Mouse (Mus musculus) midbrain, embryonic 15.5 days (tissue): Measurements from ENCODE around the gene Wnk4. TPM values are rescaled to one million over a fixed set of nuclear protein-coding genes. Genes with fewer than 3 reads are reported as not detected.

ENCODE experiments used
- ATAC-seq: fragments of 200-750 bp; cut with Nextera tagmentation; replicated peaks from 2 replicates; pipeline ENCODE4 v1.8.0; 2017; ENCODE audit warnings: moderate TSS enrichment
- H3K27ac ChIP-seq: fragments of 300-500 bp; sonication (generic); 2 replicates; pipeline ENCODE4 v1.5.1; 2015; ENCODE audit warnings: mild to moderate bottlenecking, inconsistent platforms
- H3K27me3 ChIP-seq: fragments of 300-500 bp; sonication (generic); replicated peaks from 2 replicates; pipeline ENCODE4 v1.6.1; 2015; ENCODE audit warnings: inconsistent platforms
- H3K36me3 ChIP-seq: fragments of 300-500 bp; sonication (generic); replicated peaks from 2 replicates; pipeline ENCODE4 v1.6.1; 2015; ENCODE audit warnings: inconsistent platforms
- H3K4me1 ChIP-seq: fragments of 300-500 bp; sonication (generic); 2 replicates; pipeline ENCODE4 v1.6.1; 2015; ENCODE audit warnings: inconsistent platforms
- H3K4me2 ChIP-seq: fragments of 300-500 bp; sonication (generic); 2 replicates; pipeline ENCODE4 v1.6.1; 2015; ENCODE audit warnings: inconsistent platforms, mild to moderate bottlenecking, moderate library complexity
- H3K4me3 ChIP-seq: fragments of 300-500 bp; sonication (generic); 2 replicates; pipeline ENCODE4 v1.5.1; 2015; ENCODE audit warnings: mild to moderate bottlenecking, inconsistent platforms
- H3K9ac ChIP-seq: fragments of 300-500 bp; sonication (generic); 2 replicates; pipeline ENCODE4 v1.6.1; 2015; ENCODE audit warnings: mild to moderate bottlenecking, inconsistent platforms
- H3K9me3 ChIP-seq: fragments of 300-500 bp; sonication (generic); 2 replicates; pipeline ENCODE4 v1.6.1; 2016; ENCODE audit warnings: inconsistent platforms
- WGBS: fragments of 180-500 bp; shearing (Covaris S2); methylation state at CpG from one replicate; pipeline ENCODE4 v1.1.7; 2015; ENCODE audit warnings: mixed read lengths; 5-methylcytosine and 5-hydroxymethylcytosine counted together
- polyA plus RNA-seq: library from polyadenylated mRNA; unstranded; fragments of >200 nt; fragmentation: Nextera tagmentation; extraction: Ambion mirVana; gene quantifications from 2 replicates; pipeline ENCODE4 v1.2.1, GENCODE M21; 2015

The Wnk4 gene
- polyA plus RNA-seq, 1 experiment from 2014 or later = 7.7 TPM

DNA sequence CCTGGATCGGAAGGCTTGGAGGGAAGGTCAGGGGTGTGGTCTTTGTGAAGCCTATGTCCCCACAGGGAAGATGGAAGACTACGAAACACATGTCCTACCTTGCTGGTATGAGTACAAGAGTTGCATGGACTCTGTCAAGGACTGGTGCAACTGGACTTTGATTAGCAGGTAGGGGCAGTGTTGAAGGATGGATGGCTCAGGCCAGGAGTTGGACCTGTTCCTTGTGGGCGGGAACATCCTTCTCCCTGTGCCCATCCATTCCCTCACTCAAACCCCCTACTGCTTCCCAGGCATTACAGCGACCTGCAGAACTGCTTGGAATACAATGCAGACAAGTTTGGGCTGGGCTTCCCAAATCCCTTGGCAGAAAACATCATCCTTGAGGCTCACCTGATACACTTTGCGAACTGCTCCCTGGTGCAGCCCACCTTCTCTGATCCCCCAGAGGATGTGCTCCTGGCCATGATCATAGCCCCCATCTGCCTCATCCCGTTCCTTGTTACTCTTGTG lies 12.8 kb upstream of the Wnk4 start:
- H3K9me3 ChIP-seq = no peaks in the 10 kb centered on the region
- no peak overlapping the region for H3K9ac ChIP-seq
- H3K27ac ChIP-seq = no peak overlapping the region
- H3K27me3 ChIP-seq = peaks cover 27% of the 10 kb centered on the region
- WGBS = 77% methylated on average over 6 of the region's 6 CpGs
- H3K4me1 ChIP-seq = peaks cover 17% of the 10 kb centered on the region
- H3K36me3 ChIP-seq = no peaks in the 10 kb centered on the region
- no peak overlapping the region; the same call in 1 of the 2 replicates for H3K4me3 ChIP-seq
- peak overlapping the region; percentile 78; the same call in 1 of the 2 replicates for H3K4me2 ChIP-seq
- ATAC-seq = no peak

DNA sequence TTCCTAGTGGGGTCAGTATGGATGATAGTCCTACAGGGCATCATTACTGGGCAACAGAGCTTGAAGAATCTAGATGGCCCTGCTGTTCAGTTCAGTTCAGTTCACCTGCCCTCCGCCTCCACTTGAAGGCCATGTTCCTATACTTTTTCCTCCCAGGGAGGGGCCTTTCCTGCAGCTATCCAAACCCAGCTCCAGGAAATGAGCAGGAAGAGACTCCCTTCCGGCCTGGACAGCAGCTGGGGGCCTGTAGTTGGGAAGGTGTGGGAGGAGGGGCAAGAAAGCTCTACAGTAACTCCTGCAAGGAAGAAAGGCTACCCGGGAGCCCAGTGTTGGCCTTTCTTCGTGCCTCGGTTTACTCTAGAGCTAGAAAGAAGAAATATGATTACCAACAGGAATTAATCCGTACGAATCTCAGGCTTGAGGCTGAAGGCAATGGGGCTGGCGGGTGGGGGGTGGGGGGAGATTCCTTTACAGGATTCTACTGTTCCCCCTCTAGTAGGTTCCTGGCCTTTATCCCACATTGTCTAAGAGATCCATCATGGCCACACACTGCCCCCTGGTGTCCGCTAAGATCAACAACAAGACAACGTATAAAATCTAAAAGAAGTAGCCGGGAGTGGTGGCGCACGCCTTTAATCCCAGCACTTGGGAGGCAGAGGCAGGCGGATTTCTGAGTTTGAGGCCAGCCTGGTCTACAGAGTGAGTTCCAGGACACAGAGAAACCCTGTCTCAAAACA lies 11.9 kb upstream of the Wnk4 start:
- Histone ChIP-seq H3K4me3 (no peak overlapping the region), H3K27ac (no peak overlapping the region), H3K9ac (no peak overlapping the region), H3K4me1 (peaks cover 24% of the 10 kb centered on the region), H3K36me3 (no peaks in the 10 kb centered on the region), H3K27me3 (peaks cover 27% of the 10 kb centered on the region), H3K4me2 (no peak overlapping the region), H3K9me3 (no peaks in the 10 kb centered on the region)
- WGBS = 41% methylated on average over 14 of the region's 14 CpGs
- ATAC-seq = no peak

DNA sequence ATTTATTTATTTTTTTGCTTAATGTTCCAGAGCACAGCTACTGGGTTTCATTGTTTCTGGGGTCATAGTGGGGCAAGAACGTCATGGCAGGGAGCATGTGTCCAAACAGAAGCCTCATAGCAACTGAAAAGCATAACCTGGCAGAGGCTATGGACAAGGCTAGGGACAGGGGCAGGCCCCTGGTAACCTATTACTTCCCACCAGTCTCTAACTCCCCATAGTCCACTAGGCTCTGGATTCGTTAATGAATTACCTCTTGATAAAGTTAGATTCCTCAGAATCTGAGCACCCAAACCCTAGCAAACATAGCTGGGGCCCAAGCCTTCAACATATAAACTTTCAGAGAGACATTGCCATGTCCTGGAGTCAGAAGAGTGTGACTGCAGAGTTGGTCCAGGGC lies 9.3 kb upstream of the Wnk4 start:
- Histone ChIP-seq H3K9ac (no peak overlapping the region), H3K27me3 (peaks cover 11% of the 10 kb centered on the region), H3K4me3 (no peak overlapping the region), H3K27ac (no peak overlapping the region), H3K4me1 (peaks cover 29% of the 10 kb centered on the region), H3K9me3 (no peaks in the 10 kb centered on the region), H3K36me3 (no peaks in the 10 kb centered on the region), H3K4me2 (no peak overlapping the region)
- WGBS = 75% methylated on average over 2 of the region's 2 CpGs
- ATAC-seq = no peak

DNA sequence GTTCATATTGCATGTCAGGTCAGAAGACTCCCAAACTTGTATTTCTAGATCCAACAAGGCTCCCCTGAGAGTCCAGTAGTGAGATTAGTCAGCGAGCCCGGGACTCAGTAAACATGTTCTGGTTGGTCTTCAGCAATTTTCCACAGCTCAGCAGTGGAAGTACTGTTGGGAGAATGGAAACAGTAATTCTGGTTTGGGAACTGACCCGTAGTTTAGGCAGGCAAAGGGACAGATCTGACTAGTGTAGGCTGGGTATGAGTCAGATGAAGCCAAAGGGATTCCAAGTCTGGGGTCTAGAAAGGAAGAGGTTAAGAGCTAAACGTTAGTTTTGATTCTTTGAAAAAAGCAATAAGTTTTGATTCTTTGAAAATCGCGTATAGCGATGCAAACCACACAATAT lies 7.4 kb upstream of the Wnk4 start:
- Histone ChIP-seq H3K27ac (peak overlapping the region; percentile 89), H3K4me2 (peak overlapping the region; percentile 93), H3K9me3 (no peaks in the 10 kb centered on the region), H3K27me3 (peaks cover under 1% of the 10 kb centered on the region; the same call in 1 of the 2 replicates), H3K4me1 (peaks cover 18% of the 10 kb centered on the region), H3K9ac (peak overlapping the region; percentile 82), H3K36me3 (no peaks in the 10 kb centered on the region), H3K4me3 (peak overlapping the region; percentile 74)
- ATAC-seq = no peak
- WGBS = 9% methylated on average over 7 of the region's 7 CpGs

DNA sequence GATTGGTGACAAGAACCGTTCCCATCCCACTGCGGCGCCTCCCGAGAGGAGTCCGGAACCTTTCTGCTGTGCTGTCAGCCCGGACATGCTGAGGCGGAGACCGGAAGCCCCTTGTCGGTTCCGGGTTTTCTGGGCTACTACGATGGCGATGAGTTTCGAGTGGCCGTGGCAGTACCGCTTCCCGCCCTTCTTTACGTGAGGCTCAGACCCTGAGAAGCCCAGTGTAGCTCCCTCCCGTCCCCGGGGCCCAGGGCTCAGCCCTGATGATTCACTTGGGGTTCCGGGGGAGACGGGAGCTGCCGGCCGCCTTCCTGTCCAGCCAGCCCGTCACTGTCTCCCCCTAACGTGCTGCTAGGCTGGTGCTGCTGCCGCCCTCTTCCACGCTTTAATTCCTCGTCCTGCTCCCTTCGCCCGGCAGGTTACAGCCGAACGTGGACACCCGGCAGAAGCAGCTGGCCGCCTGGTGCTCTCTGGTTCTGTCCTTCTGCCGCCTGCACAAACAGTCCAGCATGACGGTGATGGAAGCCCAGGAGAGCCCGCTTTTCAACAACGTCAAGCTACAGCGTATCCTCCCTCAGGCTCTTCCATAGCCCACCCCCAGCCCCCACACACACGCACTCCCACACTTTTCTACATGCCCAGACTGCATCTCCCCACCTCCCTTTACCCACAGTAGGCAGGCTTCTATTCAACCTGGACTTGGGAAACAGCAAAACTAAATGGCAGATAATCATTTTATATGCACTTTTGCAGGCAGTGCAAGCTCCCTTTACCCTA lies 6.6 kb upstream of the Wnk4 start, which contains the start of gene Vps25:
Gene Vps25, plus strand, starts transcription at position 95 of the 777 bp plus-strand sequence.
- Histone ChIP-seq H3K4me2 (peak within 1 kb of the TSS; percentile 93), H3K9ac (peak within 1 kb of the TSS; percentile 82), H3K36me3 (no peaks in the 10 kb centered on the region), H3K9me3 (no peaks in the 10 kb centered on the region), H3K4me3 (peak within 1 kb of the TSS; percentile 74), H3K27ac (peak within 1 kb of the TSS; percentile 89), H3K27me3 (no peaks in the 10 kb centered on the region), H3K4me1 (peaks cover 18% of the 10 kb centered on the region)
- peak; percentile 89 for ATAC-seq
- 0% methylated on average over 40 of the region's 40 CpGs for WGBS

DNA sequence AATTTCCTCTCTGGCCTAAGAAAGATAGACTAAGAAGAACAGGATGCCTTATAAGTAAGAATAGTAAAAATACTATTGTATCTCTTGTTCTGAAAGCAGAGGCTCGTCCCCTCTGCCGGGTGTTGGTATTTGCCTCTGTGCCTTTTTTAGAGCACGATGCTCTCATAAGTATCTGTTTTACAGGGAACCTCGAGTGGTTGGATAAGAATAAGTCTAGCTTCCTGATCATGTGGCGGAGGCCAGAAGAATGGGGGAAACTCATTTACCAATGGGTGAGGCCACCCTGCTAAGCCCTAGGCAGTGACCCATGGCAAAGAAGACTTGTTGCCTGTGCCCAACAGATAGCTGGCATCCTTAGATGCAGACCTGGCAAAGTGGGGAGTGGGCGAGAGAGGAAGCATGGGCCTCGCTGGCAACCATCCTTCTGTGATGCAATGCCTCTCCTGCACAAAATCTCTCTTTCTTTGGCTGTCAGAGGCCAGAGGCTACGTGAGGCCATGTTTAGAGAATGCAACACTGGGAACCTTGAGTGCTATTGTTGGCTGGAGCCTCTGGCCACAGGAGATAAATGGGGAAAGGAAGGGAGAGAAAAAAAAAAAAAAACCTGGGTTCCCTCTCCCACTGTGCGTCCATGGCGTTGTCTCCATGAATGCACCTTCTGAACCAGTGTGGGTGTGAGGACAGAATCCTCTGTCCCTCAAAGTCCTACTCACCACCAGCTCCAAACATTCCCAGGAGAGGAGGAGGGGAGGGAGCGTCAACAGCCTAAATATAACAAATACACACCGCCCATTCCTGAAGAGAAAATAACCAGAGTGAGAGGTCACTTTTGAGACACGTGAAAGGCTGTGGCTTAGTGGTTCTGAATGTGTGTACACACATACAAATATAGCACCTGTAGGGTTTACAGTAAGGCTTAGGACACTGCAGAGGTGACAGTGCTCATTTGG lies 4.3 kb upstream of the Wnk4 start:
- peaks cover 33% of the 10 kb centered on the region for H3K4me1 ChIP-seq
- H3K9me3 ChIP-seq = no peaks in the 10 kb centered on the region
- no peaks in the 10 kb centered on the region for H3K36me3 ChIP-seq
- H3K9ac ChIP-seq = no peak overlapping the region
- no peak overlapping the region for H3K27ac ChIP-seq
- no peak overlapping the region for H3K4me3 ChIP-seq
- H3K27me3 ChIP-seq = 0 out of 2 replicates have a peak, but pooled peaks cover 3% of the 10 kb centered on the region
- ATAC-seq = no peak
- no peak overlapping the region for H3K4me2 ChIP-seq
- 93% methylated on average over 13 of the region's 13 CpGs for WGBS

DNA sequence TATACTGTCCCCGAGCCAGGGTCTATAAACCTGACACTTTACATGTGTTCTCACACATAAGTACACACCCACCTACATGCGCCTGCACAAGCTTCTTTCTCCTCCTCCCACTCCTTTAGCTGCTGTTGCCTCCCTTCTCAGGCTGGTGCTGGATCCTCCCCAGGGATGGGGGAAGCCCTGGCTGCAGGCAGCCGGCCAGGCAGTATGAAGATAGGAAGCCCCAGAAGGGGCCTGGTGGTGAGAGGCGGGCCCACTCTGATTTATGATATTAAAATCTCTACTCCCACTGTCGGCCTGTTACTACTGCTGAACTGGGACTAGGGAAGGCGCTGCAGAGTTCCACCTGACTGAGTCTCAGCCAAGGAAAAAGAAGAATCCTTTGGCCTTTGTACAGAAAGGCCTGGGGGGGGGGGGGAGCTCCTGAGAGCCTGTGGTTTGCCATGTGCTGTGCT lies 1.1 kb upstream of the Wnk4 start:
- H3K27ac ChIP-seq = no peak overlapping the region
- no peaks in the 10 kb centered on the region for H3K9me3 ChIP-seq
- peaks cover 31% of the 10 kb centered on the region for H3K4me1 ChIP-seq
- no peak overlapping the region for H3K4me2 ChIP-seq
- 42% methylated on average over 6 of the region's 6 CpGs for WGBS
- no peak overlapping the region for H3K9ac ChIP-seq
- 0 out of 2 replicates have a peak, but pooled peaks have one; percentile 30 for ATAC-seq
- no peak overlapping the region for H3K4me3 ChIP-seq
- peaks cover 31% of the 10 kb centered on the region for H3K27me3 ChIP-seq
- H3K36me3 ChIP-seq = no peaks in the 10 kb centered on the region

DNA sequence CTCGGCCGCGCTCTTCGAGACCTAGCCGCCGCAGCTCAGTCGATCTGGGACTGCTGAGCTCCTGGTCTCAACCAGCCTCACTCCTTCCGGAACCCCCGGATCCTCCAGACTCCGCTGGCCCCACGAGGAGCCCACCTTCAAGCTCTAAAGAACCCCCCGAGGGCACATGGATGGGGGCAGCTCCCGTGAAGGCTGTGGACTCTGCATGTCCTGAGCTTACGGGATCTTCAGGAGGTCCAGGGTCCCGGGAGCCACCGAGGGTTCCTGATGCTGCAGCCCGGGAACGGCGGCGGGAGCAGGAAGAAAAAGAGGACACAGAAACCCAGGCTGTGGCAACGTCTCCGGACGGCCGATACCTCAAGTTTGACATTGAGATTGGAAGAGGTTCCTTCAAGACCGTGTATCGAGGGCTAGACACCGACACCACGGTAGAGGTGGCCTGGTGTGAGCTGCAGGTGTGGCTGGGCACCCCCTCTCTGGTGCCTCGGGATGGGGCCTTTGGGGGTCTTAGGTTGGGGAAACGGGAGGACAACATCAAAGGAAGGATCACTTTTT lies 536 bp downstream of the Wnk4 start:
- H3K36me3 ChIP-seq = no peaks in the 10 kb centered on the region
- H3K27me3 ChIP-seq = peaks cover 40% of the 10 kb centered on the region
- H3K9ac ChIP-seq = peak overlapping the region; percentile 50
- ATAC-seq = 0 out of 2 replicates have a peak, but pooled peaks have one; percentile 6
- H3K4me1 ChIP-seq = peaks cover 33% of the 10 kb centered on the region
- no peak overlapping the region for H3K27ac ChIP-seq
- under 1% methylated on average over 30 of the region's 30 CpGs for WGBS
- no peaks in the 10 kb centered on the region for H3K9me3 ChIP-seq
- peak overlapping the region; percentile 95 for H3K4me2 ChIP-seq
- H3K4me3 ChIP-seq = peak overlapping the region; percentile 43

DNA sequence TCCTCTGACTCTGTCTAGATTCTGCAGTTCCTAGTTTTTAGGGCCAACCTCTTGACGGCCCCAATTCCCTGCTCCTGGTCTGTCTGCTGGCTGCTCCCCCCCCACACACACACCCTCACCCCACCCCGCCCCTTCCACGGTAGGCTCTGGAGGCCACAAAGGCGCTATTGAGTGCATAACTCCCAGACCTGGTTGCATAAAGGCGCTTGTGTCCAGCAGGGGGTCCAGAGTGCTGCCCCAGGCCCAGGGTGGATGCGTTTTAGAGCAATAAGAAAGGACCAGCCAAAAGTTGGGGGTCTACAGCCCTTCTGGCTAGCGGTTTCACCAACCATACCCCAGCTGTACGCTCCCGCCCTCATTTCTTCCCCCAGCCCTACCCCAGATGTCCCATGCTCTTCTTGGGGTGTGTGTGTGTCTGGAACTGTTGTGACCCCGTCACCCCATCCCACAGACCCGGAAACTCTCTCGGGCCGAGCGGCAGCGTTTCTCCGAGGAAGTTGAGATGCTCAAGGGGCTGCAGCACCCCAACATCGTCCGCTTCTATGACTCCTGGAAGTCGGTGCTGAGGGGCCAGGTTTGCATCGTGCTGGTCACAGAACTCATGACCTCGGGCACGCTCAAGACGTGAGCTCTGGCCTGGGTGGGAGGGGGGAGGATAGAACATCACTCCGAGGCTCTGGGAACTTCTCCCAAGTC lies 2.1 kb downstream of the Wnk4 start:
- Histone ChIP-seq H3K27ac (no peak overlapping the region), H3K4me2 (peak overlapping the region; percentile 12; the same call in 1 of the 2 replicates), H3K36me3 (no peaks in the 10 kb centered on the region), H3K9me3 (no peaks in the 10 kb centered on the region), H3K4me1 (peaks cover 33% of the 10 kb centered on the region), H3K9ac (no peak overlapping the region), H3K4me3 (no peak overlapping the region), H3K27me3 (peaks cover 49% of the 10 kb centered on the region)
- WGBS = 1% methylated on average over 24 of the region's 24 CpGs
- ATAC-seq = no peak

DNA sequence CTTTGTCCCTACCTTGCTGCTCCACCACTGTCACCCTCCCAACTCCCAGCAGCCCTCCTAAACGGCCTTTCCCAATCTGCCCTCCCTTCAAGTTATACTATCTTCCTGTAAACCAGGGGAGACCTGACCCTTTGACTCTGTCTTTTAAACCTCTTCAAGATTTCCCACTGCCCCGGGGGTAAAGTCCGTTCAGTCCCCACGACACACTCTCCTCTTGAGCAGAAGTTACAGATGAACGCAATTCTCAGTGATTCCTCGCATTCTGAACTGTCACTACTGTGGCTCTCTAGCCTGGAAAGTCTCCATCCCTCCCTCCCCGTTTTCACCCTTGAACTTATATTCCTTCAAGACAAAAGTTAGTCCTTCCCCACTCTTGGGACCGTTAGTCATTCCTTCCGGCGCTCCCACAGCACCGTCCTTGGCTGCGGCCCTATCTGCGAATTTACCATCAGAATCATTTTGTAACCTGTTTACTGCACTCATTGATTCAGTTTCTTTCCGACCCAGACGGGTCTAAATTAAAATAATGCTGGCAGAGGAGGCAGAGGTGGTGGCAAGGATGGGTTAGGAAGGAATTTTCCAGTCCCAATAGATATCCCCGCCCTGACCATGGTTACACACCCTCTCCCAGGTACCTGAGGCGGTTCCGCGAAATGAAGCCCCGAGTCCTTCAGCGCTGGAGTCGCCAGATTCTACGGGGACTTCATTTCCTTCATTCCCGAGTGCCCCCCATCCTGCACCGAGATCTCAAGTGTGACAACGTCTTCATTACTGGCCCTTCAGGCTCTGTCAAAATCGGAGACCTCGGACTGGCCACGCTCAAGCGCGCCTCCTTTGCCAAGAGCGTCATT lies 3.0 kb downstream of the Wnk4 start:
- Histone ChIP-seq H3K4me3 (no peak overlapping the region), H3K9me3 (no peaks in the 10 kb centered on the region), H3K9ac (no peak overlapping the region), H3K27ac (no peak overlapping the region), H3K27me3 (peaks cover 49% of the 10 kb centered on the region), H3K4me1 (peaks cover 33% of the 10 kb centered on the region), H3K4me2 (no peak overlapping the region), H3K36me3 (no peaks in the 10 kb centered on the region)
- WGBS = 2% methylated on average over 32 of the region's 32 CpGs
- no peak for ATAC-seq
